Mouse (Mus musculus): ENCODE results near the gene Dtx4. TPM values are rescaled to one million over a fixed set of nuclear protein-coding genes. Genes with fewer than 3 reads are reported as not detected.
A peak's percentile ranks its signal among the peaks of the same experiment; 100 is the strongest.

Gene Dtx4
- total and polyA plus RNA-seq, 3 experiments = 3.7 to 6.2 (median 5.7) TPM

GRCm38 (mm10) chr19:12471866-12472265, 29.4 kb downstream of the Dtx4 start:
- Histone ChIP-seq H3K36me3 (ENCODE audit: control insufficient read depth, insufficient read depth, low read length) (no peaks in the 10 kb centered on the region), H3K9ac (ENCODE audit: low read depth, low read length) (no peak overlapping the region), H3K27ac (no peak overlapping the region), H3K79me2 (replicated peaks; ENCODE audit: control insufficient read depth, insufficient read depth, low read length) (no peaks in the 10 kb centered on the region), H3K4me3 (no peak overlapping the region), H3K4me1 (ENCODE audit: control insufficient read depth, insufficient read depth, low read length) (peaks cover 3% of the 10 kb centered on the region), H3K27me3 (ENCODE audit: control insufficient read depth, insufficient read depth, low read length) (no peaks in the 10 kb centered on the region)
- intact Hi-C loops (cut with DNase I) = no loop called here
- WGBS = 26% methylated on average over 3 of the region's 3 CpGs
- TF ChIP-seq POLR2A (IDR thresholded peaks at IDR 0.05; ENCODE audit: insufficient read depth, low read depth, low read length) = no peak
- no peak for TF ChIP-seq EP300 (IDR thresholded peaks at IDR 0.05; ENCODE audit: insufficient read depth, low read depth, low read length)
- TF ChIP-seq CTCF (IDR thresholded peaks at IDR 0.05) = no peak
- DNase-seq = no peak

- H3K4me3 ChIP-seq = no peak overlapping the region
- 69% methylated on average over 5 of the region's 5 CpGs for WGBS
- H3K27me3 ChIP-seq (ENCODE audit: control insufficient read depth, insufficient read depth, low read length) = no peaks in the 10 kb centered on the region
- no peak for DNase-seq
- no peak for TF ChIP-seq EP300 (IDR thresholded peaks at IDR 0.05; ENCODE audit: insufficient read depth, low read depth, low read length)
- TF ChIP-seq CTCF (IDR thresholded peaks at IDR 0.05) = peak; percentile 58
- TF ChIP-seq POLR2A (IDR thresholded peaks at IDR 0.05; ENCODE audit: insufficient read depth, low read depth, low read length) = no peak
- no peaks in the 10 kb centered on the region; the same call in 1 of the 2 replicates for H3K4me1 ChIP-seq (ENCODE audit: control insufficient read depth, insufficient read depth, low read length)
- H3K9ac ChIP-seq (ENCODE audit: low read depth, low read length) = no peak overlapping the region
- no peak overlapping the region for H3K27ac ChIP-seq
- no peaks in the 10 kb centered on the region for H3K79me2 ChIP-seq (replicated peaks; ENCODE audit: control insufficient read depth, insufficient read depth, low read length)
- intact Hi-C loops (cut with DNase I) = loop anchor here (2.0 to 5.0 kb wide), 4 partner anchors 35 to 353 kb away; partner anchors contain the start of gene Dtx4
- no peaks in the 10 kb centered on the region for H3K36me3 ChIP-seq (ENCODE audit: control insufficient read depth, insufficient read depth, low read length)
These were observed 33.8 kb downstream of the Dtx4 start for GRCm38 (mm10) chr19:12467436-12467835.

GRCm38 (mm10) chr19:12466204-12466603, 35.0 kb downstream of the Dtx4 start:
- peak; percentile 68 to 73 for DNase-seq

GRCm38 (mm10) chr19:12465530-12466144, 35.6 kb downstream of the Dtx4 start:
- no peak for TF ChIP-seq POLR2A (IDR thresholded peaks at IDR 0.05; ENCODE audit: insufficient read depth, low read depth, low read length)
- TF ChIP-seq CTCF (IDR thresholded peaks at IDR 0.05) = no peak
- TF ChIP-seq EP300 (IDR thresholded peaks at IDR 0.05; ENCODE audit: insufficient read depth, low read depth, low read length) = no peak
- Histone ChIP-seq H3K9ac (ENCODE audit: low read depth, low read length) (no peak overlapping the region), H3K4me1 (ENCODE audit: control insufficient read depth, insufficient read depth, low read length) (no peaks in the 10 kb centered on the region), H3K27me3 (ENCODE audit: control insufficient read depth, insufficient read depth, low read length) (no peaks in the 10 kb centered on the region), H3K27ac (no peak overlapping the region), H3K4me3 (no peak overlapping the region), H3K79me2 (replicated peaks; ENCODE audit: control insufficient read depth, insufficient read depth, low read length) (no peaks in the 10 kb centered on the region), H3K36me3 (ENCODE audit: control insufficient read depth, insufficient read depth, low read length) (no peaks in the 10 kb centered on the region)
- DNase-seq = no peak
- WGBS = 89% methylated on average over 10 of the region's 10 CpGs
- intact Hi-C loops (cut with DNase I) = loop anchor here (2.0 to 5.0 kb wide), 4 partner anchors 33 to 355 kb away; partner anchors contain the start of gene Dtx4

More at GRCm38 (mm10) chr19:12466204-12466603, 35.0 kb downstream of the Dtx4 start:
- WGBS = 17% methylated on average over 7 of the region's 7 CpGs
- intact Hi-C loops (cut with DNase I) = loop anchor here (2.0 to 5.0 kb wide), 4 partner anchors 34 to 355 kb away; partner anchors contain the start of gene Dtx4
- no peaks in the 10 kb centered on the region for H3K4me1 ChIP-seq (ENCODE audit: control insufficient read depth, insufficient read depth, low read length)
- no peaks in the 10 kb centered on the region for H3K27me3 ChIP-seq (ENCODE audit: control insufficient read depth, insufficient read depth, low read length)
- no peak overlapping the region for H3K9ac ChIP-seq (ENCODE audit: low read depth, low read length)
- no peak overlapping the region for H3K4me3 ChIP-seq
- no peak overlapping the region for H3K27ac ChIP-seq
- no peaks in the 10 kb centered on the region for H3K36me3 ChIP-seq (ENCODE audit: control insufficient read depth, insufficient read depth, low read length)
- 0 out of 2 replicates have a peak, but pooled peaks have one; percentile 20 for TF ChIP-seq POLR2A (IDR thresholded peaks at IDR 0.05; ENCODE audit: insufficient read depth, low read depth, low read length)
- peak; percentile 88 for TF ChIP-seq CTCF (IDR thresholded peaks at IDR 0.05)
- TF ChIP-seq EP300 (IDR thresholded peaks at IDR 0.05; ENCODE audit: insufficient read depth, low read depth, low read length) = peak; percentile 91
- no peaks in the 10 kb centered on the region for H3K79me2 ChIP-seq (replicated peaks; ENCODE audit: control insufficient read depth, insufficient read depth, low read length)

- Histone ChIP-seq H3K27me3 (ENCODE audit: control insufficient read depth, insufficient read depth, low read length) (no peaks in the 10 kb centered on the region), H3K4me1 (ENCODE audit: control insufficient read depth, insufficient read depth, low read length) (no peaks in the 10 kb centered on the region), H3K27ac (peak overlapping the region; percentile 19), H3K36me3 (ENCODE audit: control insufficient read depth, insufficient read depth, low read length) (no peaks in the 10 kb centered on the region), H3K79me2 (replicated peaks; ENCODE audit: control insufficient read depth, insufficient read depth, low read length) (no peaks in the 10 kb centered on the region), H3K4me3 (no peak overlapping the region), H3K9ac (ENCODE audit: low read depth, low read length) (no peak overlapping the region)
- WGBS = 63% methylated on average over 4 of the region's 4 CpGs
- TF ChIP-seq CTCF (IDR thresholded peaks at IDR 0.05) (no peak), EP300 (IDR thresholded peaks at IDR 0.05; ENCODE audit: insufficient read depth, low read depth, low read length) (no peak), POLR2A (IDR thresholded peaks at IDR 0.05; ENCODE audit: insufficient read depth, low read depth, low read length) (no peak)
- intact Hi-C loops (cut with DNase I) = loop anchor here (5.0 kb wide), 2 partner anchors 32 to 38 kb away; partner anchors contain the start of gene Dtx4
- no peak for DNase-seq
These were observed 36.6 kb downstream of the Dtx4 start for GRCm38 (mm10) chr19:12464674-12465073.

GRCm38 (mm10) chr19:12464127-12464526, 37.1 kb downstream of the Dtx4 start:
- DNase-seq = no peak
- 75% methylated on average over 5 of the region's 5 CpGs for WGBS
- Histone ChIP-seq H3K4me1 (ENCODE audit: control insufficient read depth, insufficient read depth, low read length) (no peaks in the 10 kb centered on the region), H3K9ac (ENCODE audit: low read depth, low read length) (no peak overlapping the region), H3K36me3 (ENCODE audit: control insufficient read depth, insufficient read depth, low read length) (no peaks in the 10 kb centered on the region), H3K27ac (peak overlapping the region; percentile 19), H3K27me3 (ENCODE audit: control insufficient read depth, insufficient read depth, low read length) (no peaks in the 10 kb centered on the region), H3K79me2 (replicated peaks; ENCODE audit: control insufficient read depth, insufficient read depth, low read length) (no peaks in the 10 kb centered on the region), H3K4me3 (no peak overlapping the region)
- TF ChIP-seq POLR2A (IDR thresholded peaks at IDR 0.05; ENCODE audit: insufficient read depth, low read depth, low read length) (no peak), CTCF (IDR thresholded peaks at IDR 0.05) (no peak), EP300 (IDR thresholded peaks at IDR 0.05; ENCODE audit: insufficient read depth, low read depth, low read length) (no peak)
- intact Hi-C loops (cut with DNase I) = no loop called here

All from heart, adult 2 months (tissue).